Mouse (Mus musculus) forebrain, embryonic 11.5 days (tissue): Measurements from ENCODE around the gene A730049H05Rik. TPM values are rescaled to one million over a fixed set of nuclear protein-coding genes. Genes with fewer than 3 reads are reported as not detected.

Source experiments
- ATAC-seq: fragments of 200-750 bp; cut with Nextera tagmentation; replicated peaks from 2 replicates; pipeline ENCODE4 v1.8.0; 2017; ENCODE audit warnings: moderate TSS enrichment; ENCODE audit not compliant: low FRiP score
- DNase-seq: peaks from one replicate; pipeline ENCODE4 v3.0.0-alpha.2; 2017; ENCODE audit warnings: low spot score
- H3K27ac ChIP-seq: fragments of 300-500 bp; sonication (generic); 2 replicates; pipeline ENCODE4 v1.5.1; 2014; ENCODE audit warnings: low read depth, low read length
- H3K27me3 ChIP-seq: fragments of 300-500 bp; sonication (generic); 2 replicates; pipeline ENCODE4 v1.6.1; 2014; ENCODE audit warnings: mild to moderate bottlenecking, low read length, mixed read lengths; ENCODE audit not compliant: control insufficient read depth, insufficient read depth
- H3K36me3 ChIP-seq: fragments of 300-500 bp; sonication (generic); 2 replicates; pipeline ENCODE4 v1.6.1; 2014; ENCODE audit warnings: mild to moderate bottlenecking, low read length, moderate library complexity, mixed read lengths; ENCODE audit not compliant: control insufficient read depth, insufficient read depth
- H3K4me1 ChIP-seq: fragments of 300-500 bp; sonication (generic); replicated peaks from 2 replicates; pipeline ENCODE4 v1.6.1; 2014; ENCODE audit warnings: low read length, mixed read lengths; ENCODE audit not compliant: control insufficient read depth, insufficient read depth
- H3K4me2 ChIP-seq: fragments of 300-500 bp; sonication (generic); 2 replicates; pipeline ENCODE4 v1.6.1; 2014; ENCODE audit warnings: low read depth, mild to moderate bottlenecking, low read length, moderate library complexity, mixed read lengths; ENCODE audit not compliant: severe bottlenecking
- H3K4me3 ChIP-seq: fragments of 300-500 bp; sonication (generic); 2 replicates; pipeline ENCODE4 v1.5.1; 2014; ENCODE audit warnings: low read depth, low read length
- H3K9ac ChIP-seq: fragments of 300-500 bp; sonication (generic); 2 replicates; pipeline ENCODE4 v1.6.1; 2014; ENCODE audit warnings: low read length
- H3K9me3 ChIP-seq: fragments of 300-500 bp; sonication (generic); 2 replicates; pipeline ENCODE4 v1.6.1; 2016; ENCODE audit warnings: low read length, mixed read lengths; ENCODE audit not compliant: control insufficient read depth
- WGBS: fragments of 180-500 bp; shearing (Covaris S2); extraction: QIAGEN DNeasy Blood & Tissue Kit; methylation state at CpG from one replicate; pipeline ENCODE4 v1.1.7; 2014; 5-methylcytosine and 5-hydroxymethylcytosine counted together
- polyA plus RNA-seq: library from polyadenylated mRNA; unstranded; fragments of >200 nt; fragmentation: Nextera tagmentation; extraction: Ambion mirVana; gene quantifications from 2 replicates; pipeline ENCODE4 v1.2.1, GENCODE M21; 2014

The A730049H05Rik gene
- polyA plus RNA-seq, 1 experiment from 2014 or later = 0.12 TPM

GRCm38 (mm10) chr6:92843474-92843873 lies 27.2 kb downstream of the A730049H05Rik start:
- no peak for DNase-seq
- H3K4me1 ChIP-seq = no peaks in the 10 kb centered on the region
- no peak for ATAC-seq
- no peak overlapping the region for H3K9ac ChIP-seq
- no peak overlapping the region for H3K27ac ChIP-seq
- H3K4me2 ChIP-seq = no peak overlapping the region
- H3K9me3 ChIP-seq = no peaks in the 10 kb centered on the region
- WGBS = 80% methylated on average over 2 of the region's 2 CpGs
- H3K27me3 ChIP-seq = no peaks in the 10 kb centered on the region
- no peak overlapping the region for H3K4me3 ChIP-seq
- no peaks in the 10 kb centered on the region for H3K36me3 ChIP-seq

- DNase-seq (no peak), ATAC-seq (no peak)
- Histone ChIP-seq H3K4me1 (0 out of 2 replicates have a peak, but pooled peaks cover 1% of the 10 kb centered on the region), H3K9me3 (no peaks in the 10 kb centered on the region), H3K27me3 (no peaks in the 10 kb centered on the region), H3K27ac (no peak overlapping the region), H3K36me3 (no peaks in the 10 kb centered on the region), H3K4me2 (no peak overlapping the region), H3K4me3 (no peak overlapping the region), H3K9ac (no peak overlapping the region)
- 90% methylated on average over 8 of the region's 8 CpGs for WGBS
These were observed 29.6 kb downstream of the A730049H05Rik start for GRCm38 (mm10) chr6:92845898-92846297.

GRCm38 (mm10) chr6:92846614-92847013 lies 30.3 kb downstream of the A730049H05Rik start:
- Histone ChIP-seq H3K27ac (no peak overlapping the region), H3K4me1 (0 out of 2 replicates have a peak, but pooled peaks cover 1% of the 10 kb centered on the region), H3K4me3 (no peak overlapping the region), H3K36me3 (no peaks in the 10 kb centered on the region), H3K9ac (no peak overlapping the region), H3K9me3 (no peaks in the 10 kb centered on the region), H3K4me2 (no peak overlapping the region), H3K27me3 (no peaks in the 10 kb centered on the region)
- WGBS = 61% methylated on average over 4 of the region's 4 CpGs
- DNase-seq (no peak), ATAC-seq (no peak)

- ATAC-seq = no peak
- 94% methylated on average over 9 of the region's 9 CpGs for WGBS
These were observed 32.9 kb downstream of the A730049H05Rik start for GRCm38 (mm10) chr6:92849208-92849607.

GRCm38 (mm10) chr6:92850250-92850649 lies 34.0 kb downstream of the A730049H05Rik start:
- no peaks in the 10 kb centered on the region for H3K9me3 ChIP-seq
- 60% methylated on average over 5 of the region's 5 CpGs for WGBS
- no peak overlapping the region for H3K9ac ChIP-seq
- DNase-seq = no peak
- H3K4me2 ChIP-seq = no peak overlapping the region
- ATAC-seq = peak; percentile 27; the same call in 1 of the 2 replicates
- H3K27ac ChIP-seq = no peak overlapping the region
- H3K27me3 ChIP-seq = no peaks in the 10 kb centered on the region
- H3K4me1 ChIP-seq = 0 out of 2 replicates have a peak, but pooled peaks cover 1% of the 10 kb centered on the region
- no peaks in the 10 kb centered on the region for H3K36me3 ChIP-seq
- H3K4me3 ChIP-seq = no peak overlapping the region

More at GRCm38 (mm10) chr6:92849208-92849607, 32.9 kb downstream of the A730049H05Rik start:
- DNase-seq = no peak
- Histone ChIP-seq H3K4me1 (0 out of 2 replicates have a peak, but pooled peaks cover 1% of the 10 kb centered on the region), H3K4me2 (no peak overlapping the region), H3K9me3 (no peaks in the 10 kb centered on the region), H3K27me3 (no peaks in the 10 kb centered on the region), H3K36me3 (no peaks in the 10 kb centered on the region), H3K9ac (no peak overlapping the region), H3K27ac (no peak overlapping the region), H3K4me3 (no peak overlapping the region)

- H3K9me3 ChIP-seq = no peaks in the 10 kb centered on the region
- H3K4me3 ChIP-seq = no peak overlapping the region
- ATAC-seq (no peak), DNase-seq (no peak)
- H3K27ac ChIP-seq = no peak overlapping the region
- 0 out of 2 replicates have a peak, but pooled peaks cover 1% of the 10 kb centered on the region for H3K4me1 ChIP-seq
- H3K9ac ChIP-seq = no peak overlapping the region
- H3K4me2 ChIP-seq = no peak overlapping the region
- no peaks in the 10 kb centered on the region for H3K27me3 ChIP-seq
- 83% methylated on average over 4 of the region's 4 CpGs for WGBS
- no peaks in the 10 kb centered on the region for H3K36me3 ChIP-seq
These were observed 38.6 kb downstream of the A730049H05Rik start for GRCm38 (mm10) chr6:92854873-92855272.

GRCm38 (mm10) chr6:92857761-92858160 lies 41.5 kb downstream of the A730049H05Rik start:
- no peak for DNase-seq
- Histone ChIP-seq H3K27ac (no peak overlapping the region), H3K36me3 (no peaks in the 10 kb centered on the region), H3K27me3 (no peaks in the 10 kb centered on the region), H3K9ac (no peak overlapping the region), H3K4me2 (no peak overlapping the region), H3K4me3 (no peak overlapping the region), H3K9me3 (no peaks in the 10 kb centered on the region), H3K4me1 (no peaks in the 10 kb centered on the region)
- WGBS = 93% methylated on average over 13 of the region's 13 CpGs
- no peak for ATAC-seq

- Histone ChIP-seq H3K9me3 (no peaks in the 10 kb centered on the region), H3K4me1 (no peaks in the 10 kb centered on the region), H3K4me3 (no peak overlapping the region), H3K9ac (no peak overlapping the region), H3K4me2 (no peak overlapping the region), H3K27me3 (no peaks in the 10 kb centered on the region), H3K27ac (no peak overlapping the region), H3K36me3 (no peaks in the 10 kb centered on the region)
- 88% methylated on average over 12 of the region's 12 CpGs for WGBS
- DNase-seq (no peak), ATAC-seq (no peak)
These were observed 42.6 kb downstream of the A730049H05Rik start for GRCm38 (mm10) chr6:92858721-92859510.
